Comparison of ENCODE assay signal across 9 mouse cellular contexts in the genomic region with DNA sequence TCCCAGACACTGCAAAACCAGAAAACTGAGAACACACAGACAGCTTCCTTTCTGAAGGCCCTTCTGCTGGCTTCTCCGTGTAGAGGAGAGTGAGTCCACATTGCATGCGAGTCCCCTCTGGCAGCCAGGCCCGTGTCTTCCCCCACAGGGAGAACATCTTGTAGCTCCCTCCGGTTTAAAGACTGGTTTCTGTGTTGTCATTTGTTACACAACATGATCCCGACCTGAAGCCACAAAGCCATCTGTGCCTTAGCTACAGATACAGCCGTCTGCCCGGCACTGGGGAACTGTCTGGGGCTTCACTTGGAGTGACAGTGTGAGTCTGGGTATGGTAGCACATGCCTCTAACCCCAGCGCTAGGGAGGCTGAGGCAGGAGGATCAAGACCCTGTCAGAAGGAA. TPM values are rescaled to one million over a fixed set of nuclear protein-coding genes. Genes with fewer than 3 reads are reported as not detected.
DNase-seq lines count a peak whose midpoint lies in the region; ATAC-seq and TF ChIP-seq lines count a peak whose summit lies in the region.
"Had no signal": no experiment of that assay in that cellular context is flagged by ENCODE, and none has a peak within 500 bp of the region (broad histone marks: within the 10 kb centered on the region; RNA-seq: fewer than 3 reads in every experiment).

No protein-coding gene starts in this region.

- no peaks in the 10 kb centered on the region for H3K9me3 ChIP-seq in hindbrain, embryonic 13.5 days
- no peaks in the 10 kb centered on the region for H3K9me3 ChIP-seq in neural tube, embryonic 15.5 days (replicated peaks)
- H3K9me3 ChIP-seq: kidney, embryonic 15.5 days had no signal

- no peak overlapping the region for H3K4me3 ChIP-seq in left cerebral cortex, adult 2 months
- no peak overlapping the region for H3K4me3 ChIP-seq in hindbrain, embryonic 13.5 days
- H3K4me3 ChIP-seq in neural tube, embryonic 15.5 days (replicated peaks) = no peak overlapping the region
- H3K4me3 ChIP-seq: kidney, embryonic 15.5 days had no signal

- TF ChIP-seq CTCF in left cerebral cortex, adult 2 months (IDR thresholded peaks at IDR 0.05) = no peak

- H3K4me2 ChIP-seq in hindbrain, embryonic 13.5 days = no peak overlapping the region
- H3K4me2 ChIP-seq in neural tube, embryonic 15.5 days = no peak overlapping the region
- H3K4me2 ChIP-seq: kidney, embryonic 15.5 days had no signal

- no peak for ATAC-seq in hindbrain, embryonic 13.5 days (ENCODE audit: low FRiP score)
- no peak for ATAC-seq in neural tube, embryonic 15.5 days (ENCODE audit: low FRiP score)

- no peaks in the 10 kb centered on the region for H3K36me3 ChIP-seq in hindbrain, embryonic 13.5 days
- H3K36me3 ChIP-seq in neural tube, embryonic 15.5 days = no peaks in the 10 kb centered on the region
- H3K36me3 ChIP-seq: kidney, embryonic 15.5 days had no signal

- H3K9ac ChIP-seq in hindbrain, embryonic 13.5 days = no peak overlapping the region
- no peak overlapping the region for H3K9ac ChIP-seq in neural tube, embryonic 15.5 days (replicated peaks)
- H3K9ac ChIP-seq: kidney, embryonic 15.5 days had no signal

- 53% methylated on average over 8 of the region's 8 CpGs for WGBS in hindbrain, embryonic 13.5 days
- WGBS in neural tube, embryonic 15.5 days = 54% methylated on average over 8 of the region's 8 CpGs

- intact Hi-C loops in left cerebral cortex, adult 2 months (cut with DNase I) = no loop called here
- intact Hi-C loops in heart, postnatal 36 days (cut with DNase I) = no loop called here

- H3K4me1 ChIP-seq in hindbrain, embryonic 13.5 days (replicated peaks) = peaks cover 82% of the 10 kb centered on the region
- peaks cover 72% of the 10 kb centered on the region for H3K4me1 ChIP-seq in neural tube, embryonic 15.5 days

- no peak for DNase-seq in left cerebral cortex, adult 2 months (ENCODE audit: extremely low spot score in 1 of 2, low spot score in 2 of 2)
- DNase-seq in left cerebral cortex, adult 8-10 months (ENCODE audit: low spot score in 2 of 2) = no peak
- peak; percentile 70 for DNase-seq in cerebellum, adult 9-11 months
- no peak for DNase-seq in spleen, postnatal 36 days (ENCODE audit: low spot score in 2 of 2)
- no peak for DNase-seq in kidney, adult 8-10 months
- DNase-seq in heart, postnatal 36 days = no peak

- H3K27me3 ChIP-seq in hindbrain, embryonic 13.5 days = no peaks in the 10 kb centered on the region
- H3K27me3 ChIP-seq in neural tube, embryonic 15.5 days (replicated peaks) = no peaks in the 10 kb centered on the region
- H3K27me3 ChIP-seq: kidney, embryonic 15.5 days had no signal

- peak overlapping the region; percentile 85 for H3K27ac ChIP-seq in left cerebral cortex, adult 2 months
- H3K27ac ChIP-seq in hindbrain, embryonic 13.5 days = peak overlapping the region; percentile 80
- H3K27ac ChIP-seq in neural tube, embryonic 15.5 days (replicated peaks) = 0 out of 2 replicates have a peak overlapping the region, but pooled peaks have one; percentile 35

RNA-seq across cellular contexts. Expression of a gene that starts 42.1 kb away (rescaled TPM):
- total RNA-seq in left cerebral cortex, adult 2 months (2021) = 100 to 1,000 TPM; 103 to 116 TPM
- total RNA-seq in left cerebral cortex, adult 8-10 months (2022) = 100 to 1,000 TPM; 106 to 135 (median 117) TPM
- polyA plus RNA-seq in hindbrain, embryonic 13.5 days (2015; fragmentation: Nextera tagmentation; extraction: Ambion mirVana) = 17.3 and 19.5 TPM in 2 replicates
- polyA plus RNA-seq in neural tube, embryonic 15.5 days (2015; fragmentation: Nextera tagmentation; extraction: Ambion mirVana) = 15.6 TPM in 2 replicates
- 10 to 100 TPM; 29.7 to 37.5 TPM for total RNA-seq in heart, postnatal 36 days (2021)

Comparison
In these comparisons a context has a peak if more than half of its experiments do, and no peak if none do; other contexts are left out.
1. H3K27ac ChIP-seq: peak in every context shown above with its lines; median percentile 85 in left cerebral cortex, adult 2 months; 80 in hindbrain, embryonic 13.5 days; 35 in neural tube, embryonic 15.5 days.